ENCODE assay signal across 7 mouse cellular contexts in genomic region chr4:86857113-86858069, GRCm38 (mm10). TPM values are rescaled to one million over a fixed set of nuclear protein-coding genes. Genes with fewer than 3 reads are reported as not detected.
DNase-seq lines count a peak whose midpoint lies in the region; ATAC-seq lines count a peak whose summit lies in the region.

TSS of gene Rps6 (minus strand) at chr4:86857412.

- peak; percentile 97 for DNase-seq in adrenal gland, postnatal 14 days
- DNase-seq in embryonic facial prominence, embryonic 11.5 days (ENCODE audit: low spot score) = peak; percentile 98
- DNase-seq in heart, adult 11 months = peak; percentile 100
- peak; percentile 97 for DNase-seq in kidney, adult 18-20 months
- peak; percentile 97 for DNase-seq in limb, embryonic 11.5 days (ENCODE audit: low spot score)
- DNase-seq in midbrain, embryonic 14.5 days = peak; percentile 99
- peak; percentile 90 to 93 for DNase-seq in spleen, adult 18-20 months

- H3K27me3 ChIP-seq in embryonic facial prominence, embryonic 11.5 days (ENCODE audit: control insufficient read depth, insufficient read depth, low read length) = no peaks in the 10 kb centered on the region
- no peaks in the 10 kb centered on the region for H3K27me3 ChIP-seq in limb, embryonic 11.5 days (ENCODE audit: control insufficient read depth, insufficient read depth, low read length)
- no peaks in the 10 kb centered on the region for H3K27me3 ChIP-seq in midbrain, embryonic 14.5 days (ENCODE audit: control insufficient read depth, insufficient read depth, low read length)

- peak within 1 kb of the TSS; percentile 61 for H3K4me2 ChIP-seq in embryonic facial prominence, embryonic 11.5 days (ENCODE audit: low read depth, low read length)
- H3K4me2 ChIP-seq in limb, embryonic 11.5 days (ENCODE audit: low read depth, severe bottlenecking) = peak within 1 kb of the TSS; percentile 64
- peak within 1 kb of the TSS; percentile 87 for H3K4me2 ChIP-seq in midbrain, embryonic 14.5 days (ENCODE audit: low read length)

- peak within 1 kb of the TSS; percentile 94 for H3K27ac ChIP-seq in embryonic facial prominence, embryonic 11.5 days (replicated peaks; ENCODE audit: low read depth, low read length)
- peak within 1 kb of the TSS; percentile 95 for H3K27ac ChIP-seq in limb, embryonic 11.5 days (replicated peaks; ENCODE audit: low read depth, low read length)
- H3K27ac ChIP-seq in midbrain, embryonic 14.5 days (replicated peaks; ENCODE audit: low read depth, low read length) = peak within 1 kb of the TSS; percentile 97

- peak within 1 kb of the TSS; percentile 100 for H3K9ac ChIP-seq in embryonic facial prominence, embryonic 11.5 days (replicated peaks; ENCODE audit: low read length)
- H3K9ac ChIP-seq in limb, embryonic 11.5 days (ENCODE audit: low read length) = peak within 1 kb of the TSS; percentile 100
- H3K9ac ChIP-seq in midbrain, embryonic 14.5 days (replicated peaks; ENCODE audit: low read length) = peak within 1 kb of the TSS; percentile 99

- peaks cover 17% of the 10 kb centered on the region for H3K36me3 ChIP-seq in embryonic facial prominence, embryonic 11.5 days (replicated peaks; ENCODE audit: control insufficient read depth, insufficient read depth, low read depth, low read length)
- peaks cover 22% of the 10 kb centered on the region for H3K36me3 ChIP-seq in limb, embryonic 11.5 days (ENCODE audit: control insufficient read depth, insufficient read depth, low read length)
- peaks cover 30% of the 10 kb centered on the region for H3K36me3 ChIP-seq in midbrain, embryonic 14.5 days (ENCODE audit: control insufficient read depth, insufficient read depth, low read length)

- WGBS in embryonic facial prominence, embryonic 11.5 days = under 1% methylated on average over 65 of the region's 68 CpGs
- WGBS in limb, embryonic 11.5 days = under 1% methylated on average over 68 of the region's 68 CpGs
- WGBS in midbrain, embryonic 14.5 days = under 1% methylated on average over 68 of the region's 68 CpGs

- no peaks in the 10 kb centered on the region for H3K9me3 ChIP-seq in embryonic facial prominence, embryonic 11.5 days (replicated peaks; ENCODE audit: control insufficient read depth, low read length)
- no peaks in the 10 kb centered on the region for H3K9me3 ChIP-seq in limb, embryonic 11.5 days (ENCODE audit: control insufficient read depth, low read length)
- no peaks in the 10 kb centered on the region for H3K9me3 ChIP-seq in midbrain, embryonic 14.5 days (ENCODE audit: control insufficient read depth, low read length)

- ATAC-seq in embryonic facial prominence, embryonic 11.5 days (replicated peaks; ENCODE audit: insufficient number of reproducible peaks, low FRiP score, low TSS enrichment, low read depth) = peak; percentile 96
- peak; percentile 98 for ATAC-seq in limb, embryonic 11.5 days (ENCODE audit: insufficient number of reproducible peaks, low FRiP score, low TSS enrichment, low read depth)
- ATAC-seq in midbrain, embryonic 14.5 days (ENCODE audit: low FRiP score, low TSS enrichment) = peak; percentile 98

- no peaks in the 10 kb centered on the region for H3K4me1 ChIP-seq in embryonic facial prominence, embryonic 11.5 days (ENCODE audit: control insufficient read depth, insufficient read depth, low read length)
- no peaks in the 10 kb centered on the region for H3K4me1 ChIP-seq in limb, embryonic 11.5 days (ENCODE audit: control insufficient read depth, insufficient read depth, low read length)
- H3K4me1 ChIP-seq in midbrain, embryonic 14.5 days (ENCODE audit: control insufficient read depth, insufficient read depth, low read length) = peaks cover 16% of the 10 kb centered on the region

- peak within 1 kb of the TSS; percentile 96 for H3K4me3 ChIP-seq in embryonic facial prominence, embryonic 11.5 days (ENCODE audit: low read depth, low read length)
- H3K4me3 ChIP-seq in limb, embryonic 11.5 days (ENCODE audit: low read depth, low read length) = peak within 1 kb of the TSS; percentile 99
- H3K4me3 ChIP-seq in midbrain, embryonic 14.5 days (replicated peaks; ENCODE audit: low read depth, low read length) = peak within 1 kb of the TSS; percentile 89

RNA-seq across cellular contexts. Expression of gene Rps6, which starts in this region (rescaled TPM):
- 834 and 975 TPM in 2 replicates for total RNA-seq in adrenal gland, postnatal 14 days (2021)
- polyA plus RNA-seq in embryonic facial prominence, embryonic 11.5 days (2014; fragmentation: Nextera tagmentation; extraction: Ambion mirVana) = 796 and 840 TPM in 2 replicates
- polyA plus RNA-seq in limb, embryonic 11.5 days (2014; fragmentation: Nextera tagmentation; extraction: Ambion mirVana) = 847 and 900 TPM in 2 replicates
- polyA plus RNA-seq in midbrain, embryonic 14.5 days (2014; fragmentation: Nextera tagmentation; extraction: Ambion mirVana) = 413 and 486 TPM in 2 replicates

Comparison
In these comparisons a context has a peak if more than half of its experiments do, and no peak if none do; other contexts are left out.
1. Peak in every context shown above with its lines: DNase-seq, ATAC-seq, H3K4me3 ChIP-seq and H3K27ac ChIP-seq.